Mouse (Mus musculus) forebrain, postnatal 0 days (tissue): ENCODE measurements around the gene Il18. TPM values are rescaled to one million over a fixed set of nuclear protein-coding genes. Genes with fewer than 3 reads are reported as not detected.
A peak's percentile ranks its signal among the peaks of the same experiment; 100 is the strongest.

ENCODE experiments used
- ATAC-seq: fragments of 200-750 bp; cut with Nextera tagmentation; 2 replicates; pipeline ENCODE4 v1.8.0; 2017; ENCODE audit warnings: mild to moderate bottlenecking, moderate library complexity
- DNase-seq: peaks from one replicate; pipeline ENCODE4 v3.0.0-alpha.2; 2015
- H3K27ac ChIP-seq: fragments of 300-500 bp; sonication (generic); 2 replicates; pipeline ENCODE4 v1.5.1; 2014; ENCODE audit warnings: low read depth, mild to moderate bottlenecking, antibody characterized with exemption, low read length, moderate library complexity, mixed read lengths
- H3K27me3 ChIP-seq: fragments of 300-500 bp; sonication (generic); 2 replicates; pipeline ENCODE4 v1.6.1; 2014; ENCODE audit warnings: mild to moderate bottlenecking, low read length, mixed read lengths; ENCODE audit not compliant: insufficient read depth
- H3K36me3 ChIP-seq: fragments of 300-500 bp; sonication (generic); 2 replicates; pipeline ENCODE4 v1.6.1; 2014; ENCODE audit warnings: mild to moderate bottlenecking, moderate library complexity; ENCODE audit not compliant: insufficient read depth
- H3K4me1 ChIP-seq: fragments of 300-500 bp; sonication (generic); 2 replicates; pipeline ENCODE4 v1.6.1; 2014; ENCODE audit warnings: antibody characterized with exemption; ENCODE audit not compliant: insufficient read depth
- H3K4me2 ChIP-seq: fragments of 300-500 bp; sonication (generic); 2 replicates; pipeline ENCODE4 v1.6.1; 2014; ENCODE audit warnings: low read depth, mild to moderate bottlenecking, moderate library complexity
- H3K4me3 ChIP-seq: fragments of 300-500 bp; sonication (generic); 2 replicates; pipeline ENCODE4 v1.5.1; 2014; ENCODE audit warnings: low read depth, low read length, mixed read lengths
- H3K9ac ChIP-seq: fragments of 300-500 bp; sonication (generic); 2 replicates; pipeline ENCODE4 v1.6.1; 2014; ENCODE audit warnings: mild to moderate bottlenecking
- H3K9me3 ChIP-seq: fragments of 300-500 bp; sonication (generic); 2 replicates; pipeline ENCODE4 v1.6.1; 2016; ENCODE audit warnings: low read length
- CTCF ChIP-seq: sonication (generic); IDR thresholded peaks from 2 replicates; pipeline ENCODE4 v1.5.1; 2016; ENCODE audit warnings: antibody characterized with exemption, control low read depth, low read depth
- WGBS: fragments of 180-500 bp; shearing (Covaris S2); extraction: QIAGEN DNeasy Blood & Tissue Kit; methylation state at CpG from one replicate; pipeline ENCODE4 v1.1.7; 2014; 5-methylcytosine and 5-hydroxymethylcytosine counted together
- polyA plus RNA-seq: library from polyadenylated mRNA; unstranded; fragments of >200 nt; fragmentation: Nextera tagmentation; extraction: Ambion mirVana; gene quantifications from 2 replicates; pipeline ENCODE4 v1.2.1, GENCODE M21; 2015
- total RNA-seq: library from RNA; depleted of rRNA; stranded (reverse); fragments of >200 nt; gene quantifications from 2 replicates; pipeline ENCODE4 v1.2.3, GENCODE M21; 2014

The Il18 gene
- total and polyA plus RNA-seq, 2 experiments from 2014 or later = 17.4 to 34.3 TPM

DNA sequence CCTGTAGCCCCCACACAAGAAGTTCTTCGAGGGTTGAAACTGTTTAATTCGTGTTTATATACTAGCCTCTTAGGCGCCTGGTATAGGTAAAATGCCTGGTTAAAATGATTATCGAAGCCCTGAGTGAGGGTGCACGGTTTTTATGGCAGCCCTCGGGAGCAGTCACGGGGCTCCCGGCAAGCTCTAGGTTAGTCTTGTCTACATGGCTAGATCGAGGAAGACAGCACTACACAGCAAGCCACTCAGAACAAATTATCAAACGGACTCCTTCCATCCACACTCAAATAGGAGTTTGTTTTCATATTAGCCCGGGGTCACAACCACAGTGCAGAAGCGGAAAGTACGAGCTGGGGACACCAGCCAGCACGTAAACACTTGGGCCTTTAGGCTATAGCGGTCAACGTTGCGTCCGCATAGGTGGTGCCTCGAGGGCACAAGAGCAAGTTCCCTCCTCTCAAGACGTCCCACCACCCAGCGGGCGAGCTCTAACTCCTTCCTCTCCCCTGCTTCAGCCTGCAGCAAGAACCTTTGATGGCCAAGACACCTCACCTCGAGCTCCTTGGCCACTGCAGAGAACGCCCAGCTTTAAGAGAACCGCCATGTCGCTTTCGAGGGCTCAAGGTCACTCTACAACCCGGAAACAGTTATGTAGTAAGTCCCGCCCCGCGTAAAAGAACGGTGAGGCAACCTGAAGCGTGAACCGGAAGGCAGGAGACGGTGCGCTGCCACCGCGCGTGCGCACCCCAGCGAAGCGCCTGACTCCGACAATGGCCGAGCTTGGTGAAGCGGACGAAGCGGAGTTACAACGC is 48.8 kb downstream of the Il18 start, which contains the start of the genes Sdhd and Timm8b:
Gene Sdhd, minus strand, starts transcription at position 624 of the 809 bp plus-strand sequence.
Gene Timm8b, plus strand, starts transcription at position 722 of the 809 bp plus-strand sequence.
- WGBS = 2% methylated on average over 48 of the region's 48 CpGs
- TF ChIP-seq CTCF = no peak; the same call in 1 of the 2 replicates
- no peaks in the 10 kb centered on the region for H3K27me3 ChIP-seq
- H3K36me3 ChIP-seq = peaks cover 27% of the 10 kb centered on the region
- H3K4me3 ChIP-seq = peak within 1 kb of the TSS; percentile 96
- no peaks in the 10 kb centered on the region for H3K9me3 ChIP-seq
- peak within 1 kb of the TSS; percentile 88 for H3K9ac ChIP-seq
- H3K4me1 ChIP-seq = peaks cover 13% of the 10 kb centered on the region
- peak within 1 kb of the TSS; percentile 90 for H3K27ac ChIP-seq
- peak within 1 kb of the TSS; percentile 88 for H3K4me2 ChIP-seq
- ATAC-seq = peak; percentile 99
- DNase-seq = peak; percentile 96

DNA sequence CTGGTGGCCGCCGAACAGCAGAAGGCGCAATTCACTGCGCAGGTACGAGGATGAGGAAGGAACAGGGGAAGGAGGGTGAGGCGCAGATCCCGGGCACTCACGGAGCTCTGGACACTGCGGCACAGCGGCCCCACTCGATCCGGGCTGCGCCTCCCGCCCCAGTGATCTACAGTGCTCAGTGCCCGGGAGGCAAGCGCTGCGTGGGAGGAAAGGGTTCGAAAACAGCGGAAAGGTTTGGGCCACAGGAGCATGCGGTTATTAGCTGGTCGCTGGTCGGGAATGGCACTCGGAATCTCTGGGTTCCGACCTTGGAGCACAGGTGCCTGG is 49.3 kb downstream of the Il18 start:
- Histone ChIP-seq H3K27ac (peak overlapping the region; percentile 90), H3K9ac (peak overlapping the region; percentile 88), H3K4me2 (peak overlapping the region; percentile 88), H3K4me3 (peak overlapping the region; percentile 96), H3K36me3 (peaks cover 24% of the 10 kb centered on the region), H3K27me3 (no peaks in the 10 kb centered on the region), H3K4me1 (peaks cover 13% of the 10 kb centered on the region), H3K9me3 (no peaks in the 10 kb centered on the region)
- DNase-seq (no peak), ATAC-seq (peak; percentile 80)
- 2% methylated on average over 24 of the region's 24 CpGs for WGBS
- TF ChIP-seq CTCF = peak; percentile 51; the same call in 1 of the 2 replicates

DNA sequence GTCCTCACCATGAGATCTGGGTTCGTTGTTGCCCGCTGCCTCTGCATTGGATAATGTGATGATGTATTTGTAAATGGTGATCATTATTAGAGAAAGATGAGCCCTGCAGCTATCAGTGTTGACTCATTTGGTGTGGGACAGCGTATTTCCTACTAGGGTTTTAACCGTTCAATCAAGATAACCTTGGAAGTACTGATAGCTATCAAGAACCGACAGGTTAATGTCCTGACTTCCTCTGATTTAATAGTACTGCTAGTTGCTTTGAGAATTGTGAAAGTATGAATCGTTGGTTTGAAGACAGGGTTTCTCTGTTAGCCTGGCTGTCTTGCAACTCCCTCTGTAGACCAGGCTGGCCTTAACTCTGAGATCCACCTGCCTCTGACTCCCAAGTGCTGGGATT is 49.7 kb downstream of the Il18 start:
- peak overlapping the region; percentile 96 for H3K4me3 ChIP-seq
- WGBS = 7% methylated on average over 6 of the region's 6 CpGs
- H3K27me3 ChIP-seq = no peaks in the 10 kb centered on the region
- DNase-seq (no peak), ATAC-seq (no peak)
- TF ChIP-seq CTCF = no peak
- peaks cover 13% of the 10 kb centered on the region for H3K4me1 ChIP-seq
- H3K27ac ChIP-seq = peak overlapping the region; percentile 90
- peak overlapping the region; percentile 88 for H3K9ac ChIP-seq
- H3K36me3 ChIP-seq = peaks cover 23% of the 10 kb centered on the region
- no peaks in the 10 kb centered on the region for H3K9me3 ChIP-seq
- peak overlapping the region; percentile 88 for H3K4me2 ChIP-seq

DNA sequence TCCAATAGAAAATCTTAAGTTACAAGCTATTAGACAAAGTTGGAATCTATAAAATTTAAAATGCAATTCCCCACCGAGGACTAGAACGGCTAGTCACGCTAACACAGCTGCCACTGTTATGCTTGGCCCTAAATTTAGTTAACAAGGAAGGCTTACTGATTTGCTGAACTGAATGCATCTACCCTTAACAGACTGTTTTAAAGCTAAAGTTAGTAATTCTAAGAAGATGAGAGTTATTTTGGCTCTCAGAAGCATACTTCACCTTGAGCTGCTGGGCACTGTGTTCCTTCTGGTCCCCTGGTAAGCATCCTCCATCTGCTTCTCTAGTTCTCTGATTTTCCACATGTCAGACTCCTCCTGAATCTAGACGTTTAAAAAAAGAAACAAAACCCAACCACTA is 57.5 kb downstream of the Il18 start:
- WGBS = 83% methylated on average over 4 of the region's 4 CpGs
- no peak overlapping the region for H3K27ac ChIP-seq
- no peak overlapping the region for H3K4me3 ChIP-seq
- H3K4me1 ChIP-seq = no peaks in the 10 kb centered on the region
- no peaks in the 10 kb centered on the region for H3K27me3 ChIP-seq
- peaks cover 61% of the 10 kb centered on the region for H3K36me3 ChIP-seq
- no peak overlapping the region for H3K9ac ChIP-seq
- no peak overlapping the region for H3K4me2 ChIP-seq
- TF ChIP-seq CTCF = no peak
- no peak for DNase-seq
- ATAC-seq = no peak
- H3K9me3 ChIP-seq = no peaks in the 10 kb centered on the region

DNA sequence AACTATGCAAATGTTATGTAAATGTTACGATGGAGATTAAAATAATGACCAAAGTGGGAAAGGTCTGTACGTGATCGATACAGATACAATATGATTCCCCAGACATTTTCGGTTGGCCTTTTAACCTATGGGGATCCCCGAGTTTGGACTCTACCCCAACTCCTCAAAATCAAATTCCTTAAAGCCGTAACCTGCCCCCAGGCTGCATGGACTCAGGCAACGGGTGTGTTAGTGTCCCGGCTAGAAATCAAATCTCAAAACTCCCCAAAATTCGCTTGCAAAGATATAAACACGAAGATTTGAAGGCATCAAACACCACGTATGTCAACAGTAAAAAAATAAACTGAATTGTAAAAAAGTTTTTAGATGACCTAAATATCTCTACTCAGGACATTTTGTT is 61.5 kb downstream of the Il18 start:
- H3K27me3 ChIP-seq = no peaks in the 10 kb centered on the region

DNA sequence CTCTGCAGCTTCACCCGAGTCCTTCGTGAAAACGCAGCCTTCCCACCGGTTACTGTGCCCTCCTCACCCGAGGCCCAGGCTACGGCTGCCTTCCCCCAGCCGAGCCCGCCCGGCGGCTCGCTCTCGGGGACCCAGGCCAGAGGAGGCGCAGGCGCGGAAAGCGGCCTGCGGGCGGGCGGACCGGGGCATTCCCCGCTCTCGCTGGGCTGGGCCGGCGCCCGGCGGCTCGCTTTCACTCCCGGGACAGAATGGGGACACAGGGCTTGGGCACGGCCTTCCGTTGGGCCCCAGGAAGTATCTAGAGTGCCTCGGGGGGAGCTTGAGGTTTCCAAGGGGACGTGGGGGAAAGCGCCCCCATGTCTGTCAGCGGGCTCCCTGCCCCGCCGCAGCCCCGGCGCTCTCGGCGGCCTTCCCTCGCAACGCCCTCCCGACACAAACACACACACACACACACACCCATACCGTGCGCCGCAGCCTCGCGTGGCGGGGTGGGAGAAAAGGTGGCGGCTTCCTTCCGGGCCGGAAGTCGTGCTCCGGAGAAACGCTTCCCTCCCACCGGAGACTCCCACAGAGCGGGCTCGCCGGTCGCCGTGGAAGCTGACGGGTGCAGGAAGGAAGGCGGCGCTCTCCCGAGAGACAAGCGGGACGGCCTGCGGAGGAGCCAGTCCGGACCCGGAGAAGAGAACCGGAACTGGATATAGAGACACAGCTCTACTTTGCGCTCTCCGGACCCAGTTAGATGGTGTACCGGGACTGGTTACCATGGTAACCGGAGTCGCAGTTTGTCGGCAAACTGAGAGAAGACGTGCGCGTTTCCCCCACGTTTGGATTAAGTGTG is 62.4 kb downstream of the Il18 start, which contains the start of the genes Pih1d2 and Nkapd1:
Gene Pih1d2, plus strand, starts transcription at position 556 of the 838 bp plus-strand sequence.
Gene Nkapd1, minus strand, starts transcription at position 699 of the 838 bp plus-strand sequence.
- peak; percentile 97 for ATAC-seq
- peak; percentile 94 for DNase-seq
- Histone ChIP-seq H3K9ac (peak within 1 kb of the TSS; percentile 90), H3K4me3 (peak within 1 kb of the TSS; percentile 95), H3K36me3 (peaks cover 27% of the 10 kb centered on the region), H3K9me3 (no peaks in the 10 kb centered on the region), H3K4me1 (no peaks in the 10 kb centered on the region), H3K27ac (peak within 1 kb of the TSS; percentile 93), H3K4me2 (peak within 1 kb of the TSS; percentile 80), H3K27me3 (no peaks in the 10 kb centered on the region)
- under 1% methylated on average over 78 of the region's 81 CpGs for WGBS
- peak; percentile 31 for TF ChIP-seq CTCF

More for the DNA sequence above, 61.5 kb downstream of the Il18 start:
- Histone ChIP-seq H3K9me3 (no peaks in the 10 kb centered on the region), H3K27ac (no peak overlapping the region), H3K36me3 (peaks cover 30% of the 10 kb centered on the region), H3K4me1 (no peaks in the 10 kb centered on the region), H3K4me2 (peak overlapping the region; percentile 80), H3K4me3 (peak overlapping the region; percentile 95), H3K9ac (peak overlapping the region; percentile 90)
- no peak for ATAC-seq
- DNase-seq = no peak
- 42% methylated on average over 11 of the region's 11 CpGs for WGBS
- no peak for TF ChIP-seq CTCF
